Mouse (Mus musculus) ES-CJ7 (cell line): ENCODE results near the gene Zfp292.
A peak's percentile ranks its signal among the peaks of the same experiment; 100 is the strongest.

Source experiments
- DNase-seq: peaks from one replicate; pipeline ENCODE4 v3.0.0; 2011; ENCODE audit warnings: low read depth, low spot score

Zfp292 gene

DNA sequence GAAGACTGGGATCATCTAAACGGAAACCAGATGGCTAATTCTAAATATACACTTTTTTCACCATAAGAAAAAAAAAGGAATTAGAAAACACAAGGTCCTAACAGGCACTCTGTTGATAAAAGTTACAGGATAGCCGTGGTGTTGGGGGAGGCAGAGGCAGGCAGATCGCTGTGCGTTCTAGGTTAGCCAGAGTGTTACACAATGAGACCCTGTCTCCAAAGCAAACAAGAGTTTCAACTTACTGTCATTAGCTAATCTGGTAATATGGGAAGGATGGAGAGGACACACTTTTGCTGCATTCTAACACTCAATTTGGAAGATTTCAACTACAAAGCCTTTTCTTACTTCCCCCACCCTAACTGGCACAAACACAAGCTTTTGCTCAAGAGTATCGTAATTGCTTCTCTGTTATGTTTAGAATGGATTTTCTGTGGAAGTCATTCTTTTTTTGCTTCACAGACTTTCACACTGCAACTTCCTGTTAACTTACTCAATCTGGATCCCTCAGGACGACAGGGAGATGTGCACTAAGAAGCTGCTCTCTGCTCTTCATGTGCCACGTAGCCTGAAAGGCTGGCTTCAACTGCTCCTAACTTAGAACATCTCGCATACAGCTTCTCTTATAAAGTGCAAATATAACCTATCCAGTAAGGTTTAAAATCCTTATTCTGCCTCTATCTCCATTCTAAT, 85.3 kb downstream of the Zfp292 start:
- no peak for DNase-seq

DNA sequence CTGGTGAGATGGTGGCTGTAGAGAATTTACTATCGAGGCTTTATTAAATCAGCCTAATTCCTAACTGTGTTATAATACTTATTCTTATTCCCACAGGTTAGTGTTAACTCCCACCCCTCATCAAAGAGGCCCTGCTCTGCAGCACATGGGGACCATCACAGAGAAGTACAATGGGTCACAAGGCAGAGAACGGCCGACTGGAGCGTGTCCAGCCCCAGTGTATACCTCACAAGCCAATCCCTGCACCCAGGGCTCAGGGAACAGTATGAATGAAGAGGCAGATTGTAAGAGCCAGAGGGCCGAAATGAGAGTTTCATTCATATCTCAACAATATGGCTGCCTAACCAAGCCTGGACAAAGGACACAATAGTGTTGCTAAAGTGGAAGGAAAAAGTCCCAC, 86.5 kb downstream of the Zfp292 start:
- no peak for DNase-seq

DNA sequence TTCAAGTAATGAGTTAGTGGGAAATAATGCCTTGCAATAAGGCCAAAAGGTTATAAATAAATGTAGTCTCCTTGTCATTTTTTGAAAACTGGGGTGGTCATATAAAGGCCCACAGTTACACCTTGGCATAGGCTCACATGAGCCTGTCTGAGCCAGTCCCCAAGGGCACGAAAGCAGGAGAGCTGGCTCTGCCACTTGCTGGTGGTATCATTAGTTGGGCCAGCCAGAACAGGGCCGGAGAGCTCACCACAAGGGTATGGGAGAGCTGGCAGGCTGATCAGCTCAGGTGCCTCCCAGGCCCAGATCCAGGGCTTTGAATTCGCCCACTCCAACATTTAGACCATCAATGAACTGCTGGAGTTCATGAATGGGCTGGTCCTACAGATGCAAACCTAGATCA, 96.3 kb downstream of the Zfp292 start:
- no peak for DNase-seq

DNA sequence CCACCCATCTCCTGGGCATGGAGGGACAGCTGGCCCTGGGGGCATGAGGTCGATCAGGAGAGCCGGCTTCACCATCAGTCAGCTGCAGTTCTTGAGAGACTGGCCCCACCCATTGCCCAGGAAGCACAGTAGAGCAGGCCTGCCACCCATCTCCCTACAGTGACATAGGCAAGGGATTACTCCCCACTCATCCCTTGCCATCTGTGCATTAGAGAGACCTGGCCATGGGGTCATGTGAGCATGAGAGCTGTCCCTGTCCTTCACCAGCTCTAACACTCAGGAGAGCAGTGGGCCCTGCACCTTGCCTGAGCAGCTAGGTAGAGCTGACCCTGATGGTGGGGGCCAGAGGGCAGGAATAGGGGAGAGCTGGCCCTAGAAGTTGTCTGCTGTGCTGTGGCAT, 97.1 kb downstream of the Zfp292 start:
- no peak for DNase-seq

GRCm38 (mm10) chr4:34784865-34785264, 97.9 kb downstream of the Zfp292 start:
- DNase-seq: peak; percentile 92

DNA sequence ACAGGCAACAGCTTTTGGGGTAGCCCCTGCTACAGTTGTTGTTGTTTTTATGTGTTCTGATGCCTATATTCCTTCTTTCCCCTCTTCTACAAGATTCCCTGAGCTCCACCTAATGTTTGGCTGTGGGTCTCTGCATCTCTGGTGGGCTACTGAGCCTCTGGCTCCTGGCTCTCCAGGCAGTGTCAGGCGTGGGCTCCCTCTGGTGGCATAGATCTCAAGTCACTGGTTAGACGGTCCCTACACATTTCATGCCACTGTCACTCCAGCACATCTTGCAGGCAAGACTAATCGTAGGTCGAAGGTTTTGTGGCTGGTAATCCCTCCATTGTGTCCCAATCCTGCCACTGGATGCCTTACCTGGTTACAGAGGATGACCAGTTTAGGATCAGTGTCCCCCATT, 100.0 kb downstream of the Zfp292 start:
- peak; percentile 83 for DNase-seq

DNA sequence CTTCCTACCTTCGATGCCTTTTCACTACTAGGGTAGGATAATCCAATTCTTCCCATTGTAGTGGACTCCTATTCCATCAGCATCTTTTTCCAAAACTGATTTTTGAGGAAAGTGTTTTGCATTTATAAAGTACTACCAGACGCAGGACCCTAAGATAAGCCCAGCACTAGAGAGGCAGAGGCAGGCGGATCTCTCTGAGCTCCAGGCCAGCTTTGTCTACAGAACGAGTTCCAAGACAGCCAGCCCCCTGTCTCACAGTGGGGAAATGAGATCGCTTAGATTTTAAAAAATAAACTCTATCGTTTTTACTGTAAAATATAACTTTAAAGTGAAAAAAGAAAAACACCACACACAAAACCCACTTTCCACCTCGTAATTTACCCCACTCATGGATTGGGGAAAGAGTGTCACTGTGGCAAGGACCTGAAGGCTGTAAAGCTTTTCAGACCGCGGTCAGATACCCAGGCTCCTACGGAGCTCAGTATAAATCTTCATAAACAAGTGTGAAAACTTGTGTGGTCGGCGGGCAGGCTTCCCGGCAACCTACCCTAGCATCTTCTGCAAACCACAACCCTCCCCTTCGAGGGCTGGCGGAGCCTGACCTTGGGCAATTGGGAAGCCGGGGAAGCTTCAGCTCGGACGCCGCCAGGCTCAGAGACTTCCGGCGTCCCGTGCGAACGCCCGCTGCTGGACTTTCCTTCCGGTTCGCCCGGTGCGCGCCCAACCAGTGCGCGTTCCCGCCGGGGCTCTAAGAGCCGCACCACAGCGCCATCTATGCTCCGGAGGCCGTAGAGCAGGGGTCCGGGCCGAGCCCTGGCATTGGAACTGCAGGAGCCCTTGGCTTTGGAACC, 104.9 kb downstream of the Zfp292 start, which contains the start of gene Smim8:
TSS of gene Smim8 (minus strand) at position 747 of the 851 bp plus-strand sequence.
- peak; percentile 93 for DNase-seq

DNA sequence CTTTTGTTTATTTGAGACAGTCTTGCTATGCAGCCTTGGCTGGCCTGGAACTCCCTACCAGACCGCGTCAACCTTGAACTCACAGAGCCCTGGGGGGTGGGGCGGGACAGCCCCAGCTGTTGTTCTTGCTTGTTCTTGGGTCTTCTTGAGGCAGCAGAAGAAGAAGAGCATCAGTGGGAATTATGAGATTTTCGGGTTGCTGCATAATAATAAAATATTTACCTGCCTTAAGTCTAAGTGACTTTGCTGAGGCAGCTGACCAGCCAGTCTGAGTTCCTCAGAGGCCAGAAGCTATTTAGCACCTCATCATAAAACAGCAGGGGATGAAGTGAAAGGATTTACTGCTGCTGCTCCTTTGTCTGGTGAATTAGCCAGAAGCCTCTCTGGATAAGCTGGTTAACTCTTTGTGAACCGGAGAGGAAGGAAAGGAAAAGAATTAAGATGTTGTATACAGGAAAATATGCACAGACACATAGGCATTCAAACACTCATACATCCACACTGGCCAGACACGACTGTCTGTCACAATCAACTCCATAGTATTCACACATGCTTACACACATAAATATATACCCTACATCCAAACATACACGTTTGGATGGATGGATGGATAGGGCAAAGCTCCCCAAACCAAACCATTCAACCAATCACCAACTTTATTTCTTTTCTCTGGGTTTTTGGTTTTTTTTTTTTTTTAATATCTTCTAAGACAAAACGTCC, 110.9 kb downstream of the Zfp292 start:
- peak; percentile 94 for DNase-seq

GRCm38 (mm10) chr4:34756163-34756562, 126.6 kb downstream of the Zfp292 start, which contains the start of gene Gm136:
Gm136 (minus strand) TSS chr4:34756263.
- no peak for DNase-seq
